Mouse (Mus musculus): ENCODE data around the gene Lrrc4c. TPM values are rescaled to one million over a fixed set of nuclear protein-coding genes. Genes with fewer than 3 reads are reported as not detected.

Gene Lrrc4c
- total and polyA plus RNA-seq, 3 experiments = not detected

DNA sequence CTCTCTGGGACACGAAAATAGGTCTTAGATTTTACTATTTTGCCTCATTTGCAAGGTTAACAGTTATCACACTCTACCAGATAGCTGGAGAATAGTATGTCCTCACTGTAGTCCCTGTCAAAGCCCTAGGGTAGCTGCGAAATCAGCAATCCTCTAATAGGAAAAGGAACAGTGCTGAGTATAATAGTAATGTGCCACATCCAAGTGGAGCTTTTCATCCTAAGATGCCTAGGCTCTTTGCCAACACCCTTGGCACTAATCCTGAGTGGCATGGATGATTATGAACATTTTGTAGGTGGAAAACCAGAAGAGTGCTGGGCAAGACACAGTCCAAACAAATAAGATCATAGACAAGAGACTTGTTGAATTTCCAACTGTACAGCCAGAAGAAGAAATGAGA, 981.7 kb downstream of the Lrrc4c start:
- no peak overlapping the region for H3K4me2 ChIP-seq (ENCODE audit: insufficient read depth, low read depth, poor library complexity, severe bottlenecking)
- DNase-seq (ENCODE audit: extremely low read depth) = no peak
- TF ChIP-seq POLR2AphosphoS2 (IDR thresholded peaks at IDR 0.05; ENCODE audit: low read depth, low read length) = no peak
- TF ChIP-seq HCFC1 (IDR thresholded peaks at IDR 0.05; ENCODE audit: low read depth, low read length) = no peak
- no peak for TF ChIP-seq EP300 (IDR thresholded peaks at IDR 0.05; ENCODE audit: low read length)
- TF ChIP-seq ETS1 (conservative IDR thresholded peaks at IDR 0.05; ENCODE audit: low read depth, low read length) = no peak
- no peak for TF ChIP-seq JUN (IDR thresholded peaks at IDR 0.05; ENCODE audit: insufficient read depth, low read depth, low read length)
- TF ChIP-seq MEF2A (IDR thresholded peaks at IDR 0.05; ENCODE audit: borderline replicate concordance, low read depth, low read length) = no peak
- no peak for TF ChIP-seq TCF12 (IDR thresholded peaks at IDR 0.05; ENCODE audit: low read depth, low read length)
- no peak for TF ChIP-seq ZC3H11A (IDR thresholded peaks at IDR 0.05; ENCODE audit: low read depth, low read length)
- TF ChIP-seq KAT2A (IDR thresholded peaks at IDR 0.05; ENCODE audit: insufficient replicate concordance, low read length) = no peak
- no peak for TF ChIP-seq SMC3 (IDR thresholded peaks at IDR 0.05; ENCODE audit: low read depth, low read length)
- TF ChIP-seq NRF1 (IDR thresholded peaks at IDR 0.05; ENCODE audit: low read depth, low read length) = no peak
- no peak for TF ChIP-seq GABPA (IDR thresholded peaks at IDR 0.05; ENCODE audit: insufficient replicate concordance, low read depth, low read length)
- TF ChIP-seq IRF4 (IDR thresholded peaks at IDR 0.05; ENCODE audit: low read depth, low read length) = no peak
- no peak for TF ChIP-seq BHLHE40 (IDR thresholded peaks at IDR 0.05; ENCODE audit: low read depth, low read length)
- TF ChIP-seq ZNF384 (IDR thresholded peaks at IDR 0.05; ENCODE audit: low read depth, low read length) = no peak
- TF ChIP-seq NELFE (IDR thresholded peaks at IDR 0.05; ENCODE audit: low read depth, low read length) = no peak
- no peak overlapping the region for H3K9ac ChIP-seq (ENCODE audit: insufficient read depth, low read depth)
- H3K27me3 ChIP-seq (replicated peaks) = no peaks in the 10 kb centered on the region
- H3K27ac ChIP-seq (ENCODE audit: insufficient read depth, low read depth) = no peak overlapping the region
- H3K9me3 ChIP-seq (replicated peaks; ENCODE audit: low read length) = peaks cover 19% of the 10 kb centered on the region
- dilution Hi-C loops (cut with MboI; ENCODE audit: extremely low pct_ligation_motif_present, extremely low pct_unique_long_range_greater_than_20kb, low sequenced_read_pairs) = no loop called here
- H3K4me1 ChIP-seq (ENCODE audit: control insufficient read depth in 1 of 2, insufficient read depth in 2 of 2) = no peaks in the 10 kb centered on the region
- H3K4me3 ChIP-seq (replicated peaks in 1 of 3; ENCODE audit: low read depth in 2 of 3, low read length in 2 of 3, poor library complexity in 1 of 3) = no peak overlapping the region
- in situ Hi-C loops (cut with MboI; ENCODE audit: low pct_ligation_motif_present, low pct_unique_long_range_greater_than_20kb, low sequenced_read_pairs) = no loop called here
- H3K79me2 ChIP-seq (replicated peaks; ENCODE audit: control insufficient read depth, extremely low read depth, insufficient read depth, poor library complexity, severe bottlenecking) = no peaks in the 10 kb centered on the region
- no peaks in the 10 kb centered on the region for H3K36me3 ChIP-seq (replicated peaks in 1 of 2; ENCODE audit: control insufficient read depth in 1 of 2, insufficient read depth in 1 of 2, low read length in 1 of 2)

- H3K79me2 ChIP-seq (replicated peaks; ENCODE audit: control insufficient read depth, extremely low read depth, insufficient read depth, poor library complexity, severe bottlenecking) = no peaks in the 10 kb centered on the region
- in situ Hi-C loops (cut with MboI; ENCODE audit: low pct_ligation_motif_present, low pct_unique_long_range_greater_than_20kb, low sequenced_read_pairs) (no loop called here), dilution Hi-C loops (cut with MboI; ENCODE audit: extremely low pct_ligation_motif_present, extremely low pct_unique_long_range_greater_than_20kb, low sequenced_read_pairs) (no loop called here)
- no peak for DNase-seq (ENCODE audit: extremely low read depth)
- no peak overlapping the region for H3K4me2 ChIP-seq (ENCODE audit: insufficient read depth, low read depth, poor library complexity, severe bottlenecking)
- H3K36me3 ChIP-seq (replicated peaks in 1 of 2; ENCODE audit: control insufficient read depth in 1 of 2, insufficient read depth in 1 of 2, low read length in 1 of 2) = no peaks in the 10 kb centered on the region
- no peaks in the 10 kb centered on the region for H3K4me1 ChIP-seq (ENCODE audit: control insufficient read depth in 1 of 2, insufficient read depth in 2 of 2)
- peaks cover 18% of the 10 kb centered on the region for H3K9me3 ChIP-seq (replicated peaks; ENCODE audit: low read length)
- no peak overlapping the region for H3K27ac ChIP-seq (ENCODE audit: insufficient read depth, low read depth)
- no peak overlapping the region for H3K9ac ChIP-seq (ENCODE audit: insufficient read depth, low read depth)
- no peak for TF ChIP-seq PAX5 (IDR thresholded peaks at IDR 0.05; ENCODE audit: low read length)
- no peak for TF ChIP-seq ZC3H11A (IDR thresholded peaks at IDR 0.05; ENCODE audit: low read depth, low read length)
- no peak for TF ChIP-seq MAZ (IDR thresholded peaks at IDR 0.05; ENCODE audit: low read depth, low read length)
- TF ChIP-seq GABPA (IDR thresholded peaks at IDR 0.05; ENCODE audit: insufficient replicate concordance, low read depth, low read length) = no peak
- no peak for TF ChIP-seq MXI1 (IDR thresholded peaks at IDR 0.05; ENCODE audit: low read depth, low read length)
- TF ChIP-seq KAT2A (IDR thresholded peaks at IDR 0.05; ENCODE audit: insufficient replicate concordance, low read length) = no peak
- no peak for TF ChIP-seq E2F4 (IDR thresholded peaks at IDR 0.05; ENCODE audit: insufficient replicate concordance, low read depth, low read length)
- TF ChIP-seq SIN3A (IDR thresholded peaks at IDR 0.05; ENCODE audit: low read length) = no peak
- TF ChIP-seq NRF1 (IDR thresholded peaks at IDR 0.05; ENCODE audit: low read depth, low read length) = no peak
- TF ChIP-seq HCFC1 (IDR thresholded peaks at IDR 0.05; ENCODE audit: low read depth, low read length) = no peak
- no peak for TF ChIP-seq UBTF (IDR thresholded peaks at IDR 0.05; ENCODE audit: low read depth, low read length)
- no peak for TF ChIP-seq USF1 (IDR thresholded peaks at IDR 0.05; ENCODE audit: low read depth, low read length)
- TF ChIP-seq POLR2A (IDR thresholded peaks at IDR 0.05; ENCODE audit: low read depth, low read length) = no peak
- TF ChIP-seq CHD2 (IDR thresholded peaks at IDR 0.05; ENCODE audit: low read length) = no peak
- TF ChIP-seq MYC (IDR thresholded peaks at IDR 0.05; ENCODE audit: low read depth, low read length) = no peak
- no peak for TF ChIP-seq MAX (IDR thresholded peaks at IDR 0.05; ENCODE audit: low read length)
- no peak for TF ChIP-seq ZMIZ1 (IDR thresholded peaks at IDR 0.05; ENCODE audit: low read depth, low read length)
- no peak for TF ChIP-seq IRF4 (IDR thresholded peaks at IDR 0.05; ENCODE audit: low read depth, low read length)
- H3K27me3 ChIP-seq (replicated peaks) = no peaks in the 10 kb centered on the region
- no peak overlapping the region for H3K4me3 ChIP-seq (replicated peaks in 1 of 3; ENCODE audit: low read depth in 2 of 3, low read length in 2 of 3, poor library complexity in 1 of 3)
Measured at GRCm38 (mm10) chr2:97318008-97318407, 1000.0 kb downstream of the Lrrc4c start.

Data from CH12.LX (cell line).